Mouse (Mus musculus): ENCODE measurements at regions not wholly inside any gene's neighbourhood (a gene's known extent, or its start where the extent isn't known, plus 50 kb on each side); places are given as distances from the start of the nearest gene placed in this dataset.

GRCm38 (mm10) chr5:126699314-126699713, 542.3 kb upstream of the Tmem132c start:
- Histone ChIP-seq H3K27me3 (ENCODE audit: control insufficient read depth, insufficient read depth, low read length, poor library complexity, severe bottlenecking) (no peaks in the 10 kb centered on the region), H3K9ac (ENCODE audit: low read depth, poor library complexity, severe bottlenecking) (no peak overlapping the region), H3K36me3 (ENCODE audit: control insufficient read depth, insufficient read depth, low read length, poor library complexity, severe bottlenecking) (no peaks in the 10 kb centered on the region), H3K4me1 (ENCODE audit: control insufficient read depth, insufficient read depth, low read length) (peaks cover 2% of the 10 kb centered on the region), H3K9me3 (replicated peaks; ENCODE audit: control insufficient read depth, insufficient read depth, low read length, poor library complexity, severe bottlenecking) (0 out of 2 replicates have a peak, but pooled peaks cover 3% of the 10 kb centered on the region), H3K4me3 (ENCODE audit: low read depth, low read length) (no peak overlapping the region), H3K27ac (ENCODE audit: insufficient read depth, low read length) (no peak overlapping the region)
- TF ChIP-seq EP300 (IDR thresholded peaks at IDR 0.05; ENCODE audit: insufficient read depth, low read depth, low read length) (no peak), CTCF (IDR thresholded peaks at IDR 0.05; ENCODE audit: low read depth, low read length) (no peak), POLR2A (IDR thresholded peaks at IDR 0.05; ENCODE audit: insufficient read depth, low read length) (no peak)

GRCm38 (mm10) chr5:126703516-126704282, 537.9 kb upstream of the Tmem132c start:
- no peak overlapping the region for H3K27ac ChIP-seq (ENCODE audit: insufficient read depth, low read length)
- H3K9ac ChIP-seq (ENCODE audit: low read depth, poor library complexity, severe bottlenecking) = no peak overlapping the region
- no peaks in the 10 kb centered on the region for H3K36me3 ChIP-seq (ENCODE audit: control insufficient read depth, insufficient read depth, low read length, poor library complexity, severe bottlenecking)
- TF ChIP-seq POLR2A (IDR thresholded peaks at IDR 0.05; ENCODE audit: insufficient read depth, low read length) (no peak), CTCF (IDR thresholded peaks at IDR 0.05; ENCODE audit: low read depth, low read length) (no peak)
- peaks cover 3% of the 10 kb centered on the region; the same call in 1 of the 2 replicates for H3K9me3 ChIP-seq (replicated peaks; ENCODE audit: control insufficient read depth, insufficient read depth, low read length, poor library complexity, severe bottlenecking)
- H3K27me3 ChIP-seq (ENCODE audit: control insufficient read depth, insufficient read depth, low read length, poor library complexity, severe bottlenecking) = no peaks in the 10 kb centered on the region
- no peaks in the 10 kb centered on the region for H3K4me1 ChIP-seq (ENCODE audit: control insufficient read depth, insufficient read depth, low read length)
- no peak overlapping the region for H3K4me3 ChIP-seq (ENCODE audit: low read depth, low read length)

- no peaks in the 10 kb centered on the region; the same call in 1 of the 2 replicates for H3K9me3 ChIP-seq (replicated peaks; ENCODE audit: control insufficient read depth, insufficient read depth, low read length, poor library complexity, severe bottlenecking)
- no peaks in the 10 kb centered on the region for H3K36me3 ChIP-seq (ENCODE audit: control insufficient read depth, insufficient read depth, low read length, poor library complexity, severe bottlenecking)
- H3K4me3 ChIP-seq (ENCODE audit: low read depth, low read length) = no peak overlapping the region
- H3K4me1 ChIP-seq (ENCODE audit: control insufficient read depth, insufficient read depth, low read length) = no peaks in the 10 kb centered on the region
- no peak overlapping the region for H3K9ac ChIP-seq (ENCODE audit: low read depth, poor library complexity, severe bottlenecking)
- no peak for TF ChIP-seq CTCF (IDR thresholded peaks at IDR 0.05; ENCODE audit: low read depth, low read length)
- TF ChIP-seq EP300 (IDR thresholded peaks at IDR 0.05; ENCODE audit: insufficient read depth, low read depth, low read length) = no peak
- TF ChIP-seq POLR2A (IDR thresholded peaks at IDR 0.05; ENCODE audit: insufficient read depth, low read length) = no peak
- no peaks in the 10 kb centered on the region for H3K27me3 ChIP-seq (ENCODE audit: control insufficient read depth, insufficient read depth, low read length, poor library complexity, severe bottlenecking)
- no peak overlapping the region for H3K27ac ChIP-seq (ENCODE audit: insufficient read depth, low read length)
Observed at GRCm38 (mm10) chr5:126705871-126706270, 535.7 kb upstream of the Tmem132c start.

GRCm38 (mm10) chr5:126706701-126707100, 534.9 kb upstream of the Tmem132c start:
- Histone ChIP-seq H3K9me3 (replicated peaks; ENCODE audit: control insufficient read depth, insufficient read depth, low read length, poor library complexity, severe bottlenecking) (no peaks in the 10 kb centered on the region; the same call in 1 of the 2 replicates), H3K27me3 (ENCODE audit: control insufficient read depth, insufficient read depth, low read length, poor library complexity, severe bottlenecking) (no peaks in the 10 kb centered on the region), H3K36me3 (ENCODE audit: control insufficient read depth, insufficient read depth, low read length, poor library complexity, severe bottlenecking) (no peaks in the 10 kb centered on the region), H3K9ac (ENCODE audit: low read depth, poor library complexity, severe bottlenecking) (no peak overlapping the region), H3K27ac (ENCODE audit: insufficient read depth, low read length) (no peak overlapping the region), H3K4me3 (ENCODE audit: low read depth, low read length) (no peak overlapping the region), H3K4me1 (ENCODE audit: control insufficient read depth, insufficient read depth, low read length) (no peaks in the 10 kb centered on the region)
- TF ChIP-seq EP300 (IDR thresholded peaks at IDR 0.05; ENCODE audit: insufficient read depth, low read depth, low read length) (no peak), POLR2A (IDR thresholded peaks at IDR 0.05; ENCODE audit: insufficient read depth, low read length) (no peak), CTCF (IDR thresholded peaks at IDR 0.05; ENCODE audit: low read depth, low read length) (no peak)

DNA sequence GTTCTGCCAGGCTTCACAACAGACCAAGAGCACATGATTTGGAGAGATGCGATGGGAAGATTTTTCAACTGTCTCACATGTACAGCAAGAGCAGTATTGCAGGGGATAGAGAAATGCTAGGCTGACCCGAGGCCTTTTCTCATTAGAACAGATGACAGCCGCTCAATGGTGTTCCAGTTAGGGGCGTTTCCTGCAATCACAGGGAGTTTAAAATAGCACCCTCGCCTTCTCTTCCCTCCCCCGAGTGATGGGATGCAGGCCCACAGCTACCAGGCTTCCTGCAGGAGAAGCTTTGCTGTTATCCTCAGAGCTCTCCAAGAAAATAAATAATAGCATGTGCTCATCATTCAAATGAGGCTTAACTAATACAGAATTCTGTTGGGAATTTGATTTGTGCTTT, 526.9 kb upstream of the Tmem132c start:
- Histone ChIP-seq H3K27me3 (ENCODE audit: control insufficient read depth, insufficient read depth, low read length, poor library complexity, severe bottlenecking) (no peaks in the 10 kb centered on the region), H3K27ac (ENCODE audit: insufficient read depth, low read length) (no peak overlapping the region), H3K9me3 (replicated peaks; ENCODE audit: control insufficient read depth, insufficient read depth, low read length, poor library complexity, severe bottlenecking) (no peaks in the 10 kb centered on the region), H3K4me3 (ENCODE audit: low read depth, low read length) (no peak overlapping the region), H3K9ac (ENCODE audit: low read depth, poor library complexity, severe bottlenecking) (no peak overlapping the region), H3K36me3 (ENCODE audit: control insufficient read depth, insufficient read depth, low read length, poor library complexity, severe bottlenecking) (no peaks in the 10 kb centered on the region), H3K4me1 (ENCODE audit: control insufficient read depth, insufficient read depth, low read length) (no peaks in the 10 kb centered on the region)
- TF ChIP-seq POLR2A (IDR thresholded peaks at IDR 0.05; ENCODE audit: insufficient read depth, low read length) (no peak), CTCF (IDR thresholded peaks at IDR 0.05; ENCODE audit: low read depth, low read length) (no peak), EP300 (IDR thresholded peaks at IDR 0.05; ENCODE audit: insufficient read depth, low read depth, low read length) (no peak)

DNA sequence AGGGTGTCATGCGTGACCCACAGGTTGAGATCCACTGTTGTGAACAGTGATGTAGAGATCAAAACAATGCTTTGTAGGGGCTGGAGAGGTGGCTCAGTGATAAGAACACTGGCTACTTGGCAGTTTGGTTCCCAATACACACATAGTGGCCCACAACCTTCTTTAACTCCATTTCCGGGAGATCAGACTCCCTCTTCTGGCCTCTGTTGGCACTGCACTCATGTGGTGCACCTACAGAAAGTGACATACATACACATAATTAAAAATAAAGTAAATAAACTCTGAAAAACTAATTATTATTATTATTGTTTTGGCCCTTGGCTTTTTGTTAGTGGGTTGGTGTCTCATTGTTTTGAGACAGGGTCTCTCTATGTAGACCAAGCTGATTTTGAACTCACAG, 523.2 kb upstream of the Tmem132c start:
- TF ChIP-seq EP300 (IDR thresholded peaks at IDR 0.05; ENCODE audit: insufficient read depth, low read depth, low read length) (no peak), POLR2A (IDR thresholded peaks at IDR 0.05; ENCODE audit: insufficient read depth, low read length) (no peak), CTCF (IDR thresholded peaks at IDR 0.05; ENCODE audit: low read depth, low read length) (no peak)
- no peaks in the 10 kb centered on the region for H3K4me1 ChIP-seq (ENCODE audit: control insufficient read depth, insufficient read depth, low read length)
- H3K9ac ChIP-seq (ENCODE audit: low read depth, poor library complexity, severe bottlenecking) = no peak overlapping the region
- no peak overlapping the region for H3K27ac ChIP-seq (ENCODE audit: insufficient read depth, low read length)
- no peaks in the 10 kb centered on the region for H3K27me3 ChIP-seq (ENCODE audit: control insufficient read depth, insufficient read depth, low read length, poor library complexity, severe bottlenecking)
- H3K4me3 ChIP-seq (ENCODE audit: low read depth, low read length) = no peak overlapping the region
- H3K9me3 ChIP-seq (replicated peaks; ENCODE audit: control insufficient read depth, insufficient read depth, low read length, poor library complexity, severe bottlenecking) = no peaks in the 10 kb centered on the region
- no peaks in the 10 kb centered on the region for H3K36me3 ChIP-seq (ENCODE audit: control insufficient read depth, insufficient read depth, low read length, poor library complexity, severe bottlenecking)

Measured in ES-Bruce4 (cell line).